ENCODE assay signal across 22 mouse cellular contexts in the genomic region with DNA sequence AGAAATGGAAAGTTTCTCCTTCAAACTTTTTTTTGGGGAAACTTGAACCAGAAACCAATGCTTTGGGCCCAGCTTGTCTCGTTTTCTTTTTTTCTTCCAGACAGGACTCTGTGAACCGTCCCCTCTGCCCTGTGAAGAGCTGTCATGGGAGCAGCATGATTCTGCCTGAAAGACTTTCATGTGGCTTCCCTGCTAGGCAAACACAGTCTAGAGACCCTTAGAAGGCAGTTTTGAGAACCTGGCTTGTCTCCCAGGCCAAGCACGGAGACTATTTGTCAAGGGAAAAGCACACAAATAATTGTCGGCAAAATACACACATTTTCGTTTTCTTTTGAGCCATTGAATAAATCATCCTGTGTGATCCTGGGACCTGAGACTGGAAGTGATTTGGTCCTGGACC.
DNase-seq lines count a peak whose midpoint lies in the region; ATAC-seq and TF ChIP-seq lines count a peak whose summit lies in the region.
"Had no signal": no experiment of that assay in that cellular context is flagged by ENCODE, and none has a peak within 500 bp of the region (broad histone marks: within the 10 kb centered on the region; RNA-seq: fewer than 3 reads in every experiment).

No protein-coding gene starts in this region.

- H3K9me3 ChIP-seq in hindbrain, postnatal 0 days (ENCODE audit: low read length): no peaks in the 10 kb centered on the region
- no peaks in the 10 kb centered on the region for H3K9me3 ChIP-seq in hindbrain, embryonic 12.5 days (replicated peaks)
- no peaks in the 10 kb centered on the region for H3K9me3 ChIP-seq in lung, embryonic 15.5 days
- H3K9me3 ChIP-seq in stomach, embryonic 16.5 days (replicated peaks; ENCODE audit: control insufficient read depth, low read length): no peaks in the 10 kb centered on the region
- H3K9me3 ChIP-seq in liver, embryonic 12.5 days (replicated peaks): no peaks in the 10 kb centered on the region
- H3K9me3 ChIP-seq: forebrain, embryonic 12.5 days; heart, embryonic 15.5 days; hindbrain, embryonic 10.5 days; hindbrain, embryonic 15.5 days had no signal

- no peak for TF ChIP-seq CTCF in hindbrain, postnatal 0 days (IDR thresholded peaks at IDR 0.05; ENCODE audit: low read depth)

- WGBS in hindbrain, postnatal 0 days: 34% methylated on average over 5 of the region's 5 CpGs
- 52% methylated on average over 5 of the region's 5 CpGs for WGBS in hindbrain, embryonic 12.5 days
- WGBS in lung, embryonic 15.5 days: 19% methylated on average over 5 of the region's 5 CpGs
- WGBS in stomach, embryonic 16.5 days: 20% methylated on average over 5 of the region's 5 CpGs
- WGBS in liver, embryonic 12.5 days (ENCODE audit: insufficient replicate concordance): 56% methylated on average over 5 of the region's 5 CpGs

- peak; percentile 16 for DNase-seq in hindbrain, postnatal 0 days (ENCODE audit: low spot score)
- DNase-seq in lung, postnatal 36 days: no peak
- DNase-seq in thymus, postnatal 0 days (ENCODE audit: low spot score): peak; percentile 13
- DNase-seq in thymus, postnatal 4 days: no peak
- DNase-seq: adrenal gland, postnatal 14 days; cerebellum, adult 18-20 months; cerebellum, adult 9-11 months; cerebellum, postnatal 36 days; gastrocnemius, postnatal 10 days; heart, adult 2 months had no signal

- H3K36me3 ChIP-seq in hindbrain, postnatal 0 days (ENCODE audit: insufficient read depth, low read length): no peaks in the 10 kb centered on the region
- H3K36me3 ChIP-seq in hindbrain, embryonic 12.5 days: no peaks in the 10 kb centered on the region
- H3K36me3 ChIP-seq in lung, embryonic 15.5 days: no peaks in the 10 kb centered on the region
- no peaks in the 10 kb centered on the region for H3K36me3 ChIP-seq in stomach, embryonic 16.5 days (ENCODE audit: control insufficient read depth, insufficient read depth, low read length)
- H3K36me3 ChIP-seq in liver, embryonic 12.5 days: no peaks in the 10 kb centered on the region
- H3K36me3 ChIP-seq: forebrain, embryonic 12.5 days; heart, embryonic 15.5 days; hindbrain, embryonic 10.5 days; hindbrain, embryonic 15.5 days had no signal

- no peak overlapping the region for H3K27ac ChIP-seq in hindbrain, postnatal 0 days
- no peak overlapping the region for H3K27ac ChIP-seq in hindbrain, embryonic 12.5 days
- peak overlapping the region; percentile 56 for H3K27ac ChIP-seq in lung, embryonic 15.5 days
- H3K27ac ChIP-seq in stomach, embryonic 16.5 days (ENCODE audit: low read length): peak overlapping the region; percentile 52
- no peak overlapping the region for H3K27ac ChIP-seq in liver, embryonic 12.5 days
- H3K27ac ChIP-seq: forebrain, embryonic 12.5 days; heart, adult 2 months; heart, embryonic 15.5 days; hindbrain, embryonic 10.5 days; hindbrain, embryonic 15.5 days had no signal

- ATAC-seq in hindbrain, postnatal 0 days: no peak
- no peak for ATAC-seq in hindbrain, embryonic 12.5 days (ENCODE audit: low FRiP score)
- ATAC-seq in lung, embryonic 15.5 days (ENCODE audit: borderline replicate concordance, extremely low read depth, low FRiP score, low TSS enrichment): peak; percentile 59; the same call in 1 of the 2 replicates
- no peak for ATAC-seq in stomach, embryonic 16.5 days (ENCODE audit: insufficient read depth, low FRiP score)
- ATAC-seq in liver, embryonic 12.5 days: no peak
- ATAC-seq: activated CD4-positive, CD25-positive, alpha-beta regulatory T cell, adult 4 months; forebrain, embryonic 16.5 days; Patski had no signal

- no peak overlapping the region for H3K9ac ChIP-seq in hindbrain, postnatal 0 days (replicated peaks; ENCODE audit: low read length)
- no peak overlapping the region for H3K9ac ChIP-seq in hindbrain, embryonic 12.5 days
- H3K9ac ChIP-seq in lung, embryonic 15.5 days: no peak overlapping the region
- no peak overlapping the region for H3K9ac ChIP-seq in stomach, embryonic 16.5 days (ENCODE audit: low read length)
- no peak overlapping the region for H3K9ac ChIP-seq in liver, embryonic 12.5 days
- H3K9ac ChIP-seq: forebrain, embryonic 12.5 days; heart, embryonic 15.5 days; hindbrain, embryonic 15.5 days had no signal

- no peaks in the 10 kb centered on the region; the same call in 1 of the 2 replicates for H3K4me1 ChIP-seq in hindbrain, postnatal 0 days (ENCODE audit: insufficient read depth, low read length)
- H3K4me1 ChIP-seq in hindbrain, embryonic 12.5 days: peaks cover 4% of the 10 kb centered on the region
- H3K4me1 ChIP-seq in lung, embryonic 15.5 days: peaks cover 20% of the 10 kb centered on the region
- H3K4me1 ChIP-seq in stomach, embryonic 16.5 days (ENCODE audit: control insufficient read depth, insufficient read depth, low read length): peaks cover 9% of the 10 kb centered on the region; the same call in 1 of the 2 replicates
- 0 out of 2 replicates have a peak, but pooled peaks cover under 1% of the 10 kb centered on the region for H3K4me1 ChIP-seq in liver, embryonic 12.5 days

- H3K4me3 ChIP-seq in hindbrain, postnatal 0 days (ENCODE audit: low read length): no peak overlapping the region
- H3K4me3 ChIP-seq in hindbrain, embryonic 12.5 days: no peak overlapping the region
- H3K4me3 ChIP-seq in lung, embryonic 15.5 days: no peak overlapping the region
- H3K4me3 ChIP-seq in stomach, embryonic 16.5 days (replicated peaks; ENCODE audit: low read length): no peak overlapping the region
- H3K4me3 ChIP-seq in liver, embryonic 12.5 days: no peak overlapping the region
- H3K4me3 ChIP-seq: forebrain, embryonic 12.5 days; heart, adult 2 months; heart, embryonic 15.5 days; hindbrain, embryonic 10.5 days; hindbrain, embryonic 15.5 days had no signal

- H3K27me3 ChIP-seq in hindbrain, postnatal 0 days (ENCODE audit: insufficient read depth, low read length): peaks cover 8% of the 10 kb centered on the region; the same call in 1 of the 2 replicates
- peaks cover 49% of the 10 kb centered on the region for H3K27me3 ChIP-seq in hindbrain, embryonic 12.5 days
- H3K27me3 ChIP-seq in lung, embryonic 15.5 days: no peaks in the 10 kb centered on the region
- no peaks in the 10 kb centered on the region for H3K27me3 ChIP-seq in stomach, embryonic 16.5 days (ENCODE audit: control insufficient read depth, insufficient read depth, low read length)
- H3K27me3 ChIP-seq in liver, embryonic 12.5 days (replicated peaks): peaks cover 60% of the 10 kb centered on the region
- H3K27me3 ChIP-seq: Patski had no signal

- no peak overlapping the region for H3K4me2 ChIP-seq in hindbrain, postnatal 0 days (ENCODE audit: low read depth, low read length)
- H3K4me2 ChIP-seq in hindbrain, embryonic 12.5 days (replicated peaks): no peak overlapping the region
- no peak overlapping the region for H3K4me2 ChIP-seq in lung, embryonic 15.5 days
- H3K4me2 ChIP-seq in stomach, embryonic 16.5 days (ENCODE audit: low read depth, low read length): no peak overlapping the region
- H3K4me2 ChIP-seq in liver, embryonic 12.5 days: no peak overlapping the region
- H3K4me2 ChIP-seq: forebrain, embryonic 12.5 days; heart, embryonic 11.5 days; heart, embryonic 15.5 days; hindbrain, embryonic 15.5 days had no signal

Comparison
In these comparisons a context has a peak if more than half of its experiments do, and no peak if none do; other contexts are left out.
1. DNase-seq: peak in hindbrain, postnatal 0 days (single experiment) and thymus, postnatal 0 days (single experiment); none in lung, postnatal 36 days (single experiment) and thymus, postnatal 4 days (single experiment).
2. H3K27ac ChIP-seq: peak in lung, embryonic 15.5 days (single experiment) and stomach, embryonic 16.5 days (single experiment); none in hindbrain, postnatal 0 days (single experiment), hindbrain, embryonic 12.5 days (single experiment) and liver, embryonic 12.5 days (single experiment).